Mouse (Mus musculus) E14TG2a.4 (cell line): ENCODE data around the gene Sv2c.

Source experiments
- H3K27me3 ChIP-seq: 2 replicates; pipeline ENCODE4 v1.6.1; 2014; ENCODE audit warnings: low read length, control low read depth; ENCODE audit not compliant: insufficient read depth
- H3K36me3 ChIP-seq: 2 replicates; pipeline ENCODE4 v1.6.1; 2014; ENCODE audit warnings: low read length, control low read depth; ENCODE audit not compliant: insufficient read depth
- H3K4me1 ChIP-seq: replicated peaks from 2 replicates; pipeline ENCODE4 v1.6.1; 2014; ENCODE audit warnings: low read depth, low read length, control low read depth
- H3K4me3 ChIP-seq: replicated peaks from 2 replicates; pipeline ENCODE4 v1.5.1; 2014; ENCODE audit warnings: mild to moderate bottlenecking, low read length
- H3K9me3 ChIP-seq: 2 replicates; pipeline ENCODE4 v1.6.1; 2014; ENCODE audit warnings: low read length, control low read depth
- CTCF ChIP-seq: conservative IDR thresholded peaks from 2 replicates; pipeline ENCODE4 v1.5.1; 2014; ENCODE audit warnings: low read length
- NANOG ChIP-seq: IDR thresholded peaks from 2 replicates; pipeline ENCODE4 v1.6.1; 2014; ENCODE audit warnings: borderline replicate concordance, low read length, mixed read lengths
- POU5F1 ChIP-seq: IDR thresholded peaks from 2 replicates; pipeline ENCODE4 v1.6.1; 2014; ENCODE audit warnings: low read length, borderline replicate concordance

Gene Sv2c

GRCm38 (mm10) chr13:95948821-95949220 is 183.6 kb downstream of the Sv2c start:
- TF ChIP-seq POU5F1 (no peak), NANOG (no peak)
- no peaks in the 10 kb centered on the region for H3K36me3 ChIP-seq
- H3K4me3 ChIP-seq: no peak overlapping the region
- no peaks in the 10 kb centered on the region for H3K9me3 ChIP-seq
- peaks cover 14% of the 10 kb centered on the region for H3K4me1 ChIP-seq
- H3K27me3 ChIP-seq: no peaks in the 10 kb centered on the region

GRCm38 (mm10) chr13:95948394-95948793 is 184.0 kb downstream of the Sv2c start:
- no peak overlapping the region for H3K4me3 ChIP-seq
- H3K4me1 ChIP-seq: peaks cover 14% of the 10 kb centered on the region
- TF ChIP-seq POU5F1: no peak
- no peak for TF ChIP-seq CTCF
- no peak for TF ChIP-seq NANOG
- H3K27me3 ChIP-seq: 0 out of 2 replicates have a peak, but pooled peaks cover under 1% of the 10 kb centered on the region
- no peaks in the 10 kb centered on the region for H3K36me3 ChIP-seq
- H3K9me3 ChIP-seq: no peaks in the 10 kb centered on the region

- H3K9me3 ChIP-seq: no peaks in the 10 kb centered on the region
- H3K27me3 ChIP-seq: 0 out of 2 replicates have a peak, but pooled peaks cover 3% of the 10 kb centered on the region
- H3K4me3 ChIP-seq: no peak overlapping the region
- no peak for TF ChIP-seq POU5F1
- no peak for TF ChIP-seq NANOG
- no peak for TF ChIP-seq CTCF
- H3K36me3 ChIP-seq: no peaks in the 10 kb centered on the region
- peaks cover 14% of the 10 kb centered on the region for H3K4me1 ChIP-seq
These were observed 186.4 kb downstream of the Sv2c start for GRCm38 (mm10) chr13:95945937-95946507.

GRCm38 (mm10) chr13:95944621-95945020 is 187.8 kb downstream of the Sv2c start:
- TF ChIP-seq NANOG (no peak), CTCF (no peak), POU5F1 (no peak)
- H3K36me3 ChIP-seq: no peaks in the 10 kb centered on the region
- H3K4me3 ChIP-seq: no peak overlapping the region
- H3K27me3 ChIP-seq: 0 out of 2 replicates have a peak, but pooled peaks cover 3% of the 10 kb centered on the region
- no peaks in the 10 kb centered on the region for H3K9me3 ChIP-seq
- peaks cover 8% of the 10 kb centered on the region; the same call in 1 of the 2 replicates for H3K4me1 ChIP-seq

GRCm38 (mm10) chr13:95943919-95944318 is 188.5 kb downstream of the Sv2c start:
- TF ChIP-seq CTCF (no peak), POU5F1 (no peak), NANOG (no peak)
- no peak overlapping the region for H3K4me3 ChIP-seq

GRCm38 (mm10) chr13:95942587-95942986 is 189.8 kb downstream of the Sv2c start:
- Histone ChIP-seq H3K36me3 (no peaks in the 10 kb centered on the region), H3K4me1 (peaks cover 8% of the 10 kb centered on the region; the same call in 1 of the 2 replicates), H3K9me3 (no peaks in the 10 kb centered on the region), H3K27me3 (0 out of 2 replicates have a peak, but pooled peaks cover 3% of the 10 kb centered on the region), H3K4me3 (no peak overlapping the region)
- TF ChIP-seq CTCF (no peak), POU5F1 (no peak), NANOG (no peak)

More at GRCm38 (mm10) chr13:95943919-95944318, 188.5 kb downstream of the Sv2c start:
- peaks cover 8% of the 10 kb centered on the region; the same call in 1 of the 2 replicates for H3K4me1 ChIP-seq
- no peaks in the 10 kb centered on the region for H3K36me3 ChIP-seq
- 0 out of 2 replicates have a peak, but pooled peaks cover 3% of the 10 kb centered on the region for H3K27me3 ChIP-seq
- no peaks in the 10 kb centered on the region for H3K9me3 ChIP-seq

- no peaks in the 10 kb centered on the region for H3K9me3 ChIP-seq
- TF ChIP-seq CTCF (no peak), POU5F1 (no peak), NANOG (no peak)
- H3K27me3 ChIP-seq: 0 out of 2 replicates have a peak, but pooled peaks cover 3% of the 10 kb centered on the region
- no peak overlapping the region for H3K4me3 ChIP-seq
- H3K36me3 ChIP-seq: no peaks in the 10 kb centered on the region
- H3K4me1 ChIP-seq: peaks cover 8% of the 10 kb centered on the region; the same call in 1 of the 2 replicates
These were observed 190.5 kb downstream of the Sv2c start for GRCm38 (mm10) chr13:95941861-95942260.

GRCm38 (mm10) chr13:95940811-95941210 is 191.6 kb downstream of the Sv2c start:
- no peaks in the 10 kb centered on the region for H3K36me3 ChIP-seq
- 0 out of 2 replicates have a peak, but pooled peaks cover 3% of the 10 kb centered on the region for H3K27me3 ChIP-seq
- peaks cover 2% of the 10 kb centered on the region; the same call in 1 of the 2 replicates for H3K4me1 ChIP-seq
- TF ChIP-seq NANOG (no peak), POU5F1 (no peak), CTCF (no peak)
- peaks cover 6% of the 10 kb centered on the region for H3K9me3 ChIP-seq
- no peak overlapping the region for H3K4me3 ChIP-seq

- Histone ChIP-seq H3K4me1 (peaks cover 10% of the 10 kb centered on the region), H3K9me3 (peaks cover 30% of the 10 kb centered on the region), H3K36me3 (no peaks in the 10 kb centered on the region), H3K27me3 (no peaks in the 10 kb centered on the region), H3K4me3 (no peak overlapping the region)
- TF ChIP-seq NANOG: no peak
- TF ChIP-seq POU5F1: no peak
- no peak for TF ChIP-seq CTCF
These were observed 208.2 kb downstream of the Sv2c start for GRCm38 (mm10) chr13:95924201-95924621.
